Mouse (Mus musculus): ENCODE results near the gene Nectin2.

Gene Nectin2

GRCm38 (mm10) chr7:19769434-19770374 lies 19.4 kb upstream of the Nectin2 start:
- no peak for DNase-seq (ENCODE audit: low spot score in 2 of 2)

DNA sequence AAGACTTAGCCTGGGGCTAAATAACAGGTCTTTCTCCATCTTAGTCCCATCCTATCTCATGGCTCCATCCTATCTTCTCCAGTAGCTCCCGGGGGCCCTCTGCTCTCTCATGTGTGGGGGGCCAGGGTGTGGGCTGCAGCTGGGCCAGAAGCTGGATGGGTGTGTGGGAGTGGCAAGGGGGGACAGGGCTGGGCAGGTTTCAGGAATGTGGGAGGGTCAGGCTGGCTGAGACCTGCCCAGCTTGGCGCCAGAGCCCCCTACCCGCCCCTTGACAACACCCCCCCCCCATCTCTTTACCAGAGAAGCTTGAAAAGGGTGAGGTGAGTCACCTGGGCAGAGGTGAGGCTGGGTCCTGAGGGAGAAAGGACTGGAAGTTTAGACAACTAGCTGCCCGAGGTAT lies 18.7 kb upstream of the Nectin2 start:
- no peak for DNase-seq (ENCODE audit: low spot score in 2 of 2)

DNA sequence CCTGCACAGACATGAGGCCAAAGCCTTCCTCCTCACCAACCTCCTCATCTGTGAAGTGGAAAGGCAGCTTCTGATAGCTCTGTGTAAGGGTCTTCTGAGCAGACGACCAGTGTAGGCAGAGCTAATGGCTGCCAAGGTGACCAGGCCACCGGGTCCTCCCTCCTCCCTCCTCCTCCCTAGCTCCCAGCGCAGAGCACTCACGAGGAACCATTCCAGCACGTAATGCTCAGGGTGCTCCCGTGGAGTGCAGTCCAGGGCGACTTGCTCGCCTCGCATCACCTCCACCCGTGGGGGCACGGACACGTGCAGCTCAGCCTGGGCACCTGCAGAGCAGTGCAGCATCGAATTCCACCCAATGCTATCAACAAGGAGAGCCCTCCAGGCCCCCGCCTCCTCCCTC lies 18.0 kb upstream of the Nectin2 start:
- DNase-seq (ENCODE audit: low spot score in 2 of 2) = no peak

DNA sequence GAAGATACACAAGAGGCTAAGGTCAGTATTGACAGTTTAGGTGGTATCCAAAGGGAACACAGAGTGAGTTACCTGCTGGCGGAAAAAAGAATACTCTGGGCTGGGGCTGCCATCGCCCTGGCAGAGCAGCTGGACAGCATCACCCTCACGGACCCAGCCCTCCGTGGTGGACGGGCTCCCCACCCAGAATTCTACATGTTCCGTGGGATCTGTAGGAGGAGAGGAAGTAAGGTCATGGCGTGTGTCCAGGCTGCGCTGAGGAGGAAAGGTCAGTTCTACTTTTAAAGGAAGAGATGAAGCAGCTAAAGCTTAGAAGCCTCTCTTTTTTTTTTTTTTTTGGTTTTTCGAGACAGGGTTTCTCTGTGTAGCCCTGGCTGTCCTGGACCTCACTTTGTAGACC lies 14.3 kb upstream of the Nectin2 start:
- DNase-seq (ENCODE audit: low spot score in 2 of 2) = no peak

GRCm38 (mm10) chr7:19763829-19764477 lies 13.7 kb upstream of the Nectin2 start:
- DNase-seq (ENCODE audit: low spot score in 2 of 2) = no peak

- DNase-seq (ENCODE audit: low spot score in 2 of 2) = no peak
These were observed 12.0 kb upstream of the Nectin2 start for GRCm38 (mm10) chr7:19762283-19762682.

- no peak for DNase-seq (ENCODE audit: low spot score in 2 of 2)
These were observed 9.7 kb upstream of the Nectin2 start for GRCm38 (mm10) chr7:19760021-19760420.

GRCm38 (mm10) chr7:19758623-19759022 lies 8.3 kb upstream of the Nectin2 start:
- DNase-seq (ENCODE audit: low spot score in 2 of 2) = no peak

GRCm38 (mm10) chr7:19755851-19756786 lies 5.8 kb upstream of the Nectin2 start:
- DNase-seq (ENCODE audit: low spot score in 2 of 2) = no peak

DNA sequence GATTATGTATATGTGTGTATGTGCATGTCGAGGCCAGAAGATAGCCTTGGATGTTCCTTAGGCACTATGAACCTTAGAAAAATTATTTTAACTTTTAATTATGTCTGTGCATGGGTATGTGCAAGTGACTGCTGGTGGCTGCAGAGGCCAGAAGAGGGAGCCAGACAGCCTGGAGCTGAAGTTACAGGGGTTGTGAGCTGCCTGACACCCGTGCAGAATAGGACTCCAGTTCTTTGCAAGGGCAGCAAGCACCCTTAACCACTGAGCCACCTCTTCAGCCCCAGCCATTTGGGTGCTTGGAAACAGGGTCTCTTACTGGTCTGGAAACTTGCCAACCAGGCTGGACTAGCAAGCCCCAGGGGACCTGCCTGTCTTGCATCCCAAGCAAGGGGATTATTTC lies 4.7 kb upstream of the Nectin2 start:
- no peak for DNase-seq (ENCODE audit: low spot score in 2 of 2)

DNA sequence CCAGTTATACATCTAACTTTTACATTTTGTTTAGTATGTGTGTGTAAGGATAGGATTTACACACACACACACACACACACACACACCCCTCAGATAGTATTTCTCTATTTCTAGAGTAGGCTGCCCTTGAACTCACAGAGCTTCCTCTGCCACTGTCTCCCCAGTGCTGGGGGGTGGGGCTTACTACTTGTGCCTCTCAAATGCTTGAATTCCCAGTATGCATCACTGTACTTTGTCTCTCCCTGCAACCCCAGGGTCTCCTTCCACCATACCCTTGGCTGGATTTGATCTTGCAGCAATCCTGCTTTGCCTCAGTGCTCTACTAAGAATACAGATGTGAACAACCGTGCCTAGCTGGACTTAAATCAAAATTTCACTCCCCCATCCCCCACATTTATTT lies 3.8 kb upstream of the Nectin2 start:
- DNase-seq (ENCODE audit: low spot score in 2 of 2) = no peak

DNA sequence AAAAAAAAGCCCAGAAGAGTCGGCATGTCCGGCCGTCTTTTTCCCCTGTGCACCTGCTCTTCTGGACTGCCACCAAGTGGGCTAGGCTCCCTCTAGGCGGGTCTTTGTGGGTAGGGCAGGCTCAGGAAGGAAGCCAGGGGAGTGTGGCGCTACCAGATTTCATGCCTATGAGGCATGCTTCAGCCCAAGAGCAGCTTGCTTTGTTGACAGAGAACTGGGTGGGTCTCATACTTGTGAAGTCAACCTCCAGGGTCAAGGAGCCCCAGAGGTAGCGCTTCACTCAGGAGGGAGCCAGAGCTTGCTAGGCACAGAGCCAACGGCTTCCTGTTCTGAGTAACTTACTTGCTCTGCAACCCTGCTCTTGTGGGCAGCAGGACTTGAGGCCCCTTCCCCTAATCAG lies 3.3 kb upstream of the Nectin2 start:
- no peak for DNase-seq (ENCODE audit: low spot score in 2 of 2)

DNA sequence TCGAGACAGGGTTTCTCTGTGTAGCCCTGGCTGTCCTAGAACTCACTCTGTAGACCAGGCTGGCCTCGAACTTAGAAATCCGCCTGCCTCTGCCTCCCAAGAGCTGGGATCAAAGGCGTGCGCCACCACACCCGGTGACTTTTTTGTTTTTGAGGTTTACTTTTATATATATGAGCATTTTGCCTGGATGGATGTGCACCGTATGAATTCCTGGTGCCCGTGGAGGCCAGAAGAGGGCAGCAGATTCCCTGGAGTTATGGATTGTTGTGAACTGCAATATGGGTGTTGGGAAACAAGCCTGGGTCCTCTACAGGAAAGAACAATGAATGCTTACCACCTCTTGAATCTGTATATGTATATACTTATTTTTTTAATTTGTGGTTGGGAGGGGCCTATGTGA lies 2.4 kb upstream of the Nectin2 start:
- no peak for DNase-seq (ENCODE audit: low spot score in 2 of 2)

GRCm38 (mm10) chr7:19751070-19751383 lies 744 bp upstream of the Nectin2 start:
- no peak for DNase-seq (ENCODE audit: low spot score in 2 of 2)

DNA sequence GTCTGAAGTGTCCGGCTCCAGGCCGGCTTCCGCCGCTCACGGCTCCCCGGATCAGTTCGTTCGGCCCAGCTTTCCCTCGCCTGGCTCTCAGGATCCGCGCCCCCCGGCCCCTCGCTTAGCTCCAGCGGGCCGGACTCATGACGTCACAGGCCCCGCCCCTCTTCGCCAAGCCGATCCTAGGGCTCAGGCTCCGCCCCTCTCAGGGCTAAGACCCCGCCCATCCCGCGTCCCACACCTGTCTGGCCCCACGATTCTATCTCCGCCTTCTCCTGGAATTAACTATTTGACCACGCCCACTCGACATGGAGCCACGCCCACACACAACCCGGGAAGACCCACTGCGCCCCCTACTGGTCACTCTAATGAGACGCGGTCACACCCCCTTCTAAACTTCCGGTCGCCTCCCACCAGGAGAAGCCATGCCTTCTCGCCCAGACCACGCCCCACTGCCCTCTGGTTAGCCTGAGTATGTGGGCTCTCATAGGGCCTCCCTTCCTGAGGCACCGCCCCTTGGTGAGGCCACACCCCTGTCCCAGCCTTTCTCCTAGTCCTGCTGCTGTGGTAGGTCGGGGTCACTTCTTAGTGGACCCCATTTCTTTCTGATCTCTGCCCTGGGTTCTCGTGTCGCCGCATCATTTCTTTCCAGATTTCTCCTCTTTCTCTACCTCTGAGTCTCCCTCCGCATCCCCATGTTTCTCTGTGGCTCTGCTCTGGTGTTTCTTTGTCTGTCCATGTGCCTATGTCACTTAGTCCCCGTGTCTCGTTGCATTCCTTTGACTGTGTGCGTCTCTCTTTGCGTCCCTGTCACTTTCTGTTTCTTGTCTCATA lies 680 bp downstream of the Nectin2 start:
- peak; percentile 95 to 97 for DNase-seq (ENCODE audit: low spot score in 2 of 2)

DNA sequence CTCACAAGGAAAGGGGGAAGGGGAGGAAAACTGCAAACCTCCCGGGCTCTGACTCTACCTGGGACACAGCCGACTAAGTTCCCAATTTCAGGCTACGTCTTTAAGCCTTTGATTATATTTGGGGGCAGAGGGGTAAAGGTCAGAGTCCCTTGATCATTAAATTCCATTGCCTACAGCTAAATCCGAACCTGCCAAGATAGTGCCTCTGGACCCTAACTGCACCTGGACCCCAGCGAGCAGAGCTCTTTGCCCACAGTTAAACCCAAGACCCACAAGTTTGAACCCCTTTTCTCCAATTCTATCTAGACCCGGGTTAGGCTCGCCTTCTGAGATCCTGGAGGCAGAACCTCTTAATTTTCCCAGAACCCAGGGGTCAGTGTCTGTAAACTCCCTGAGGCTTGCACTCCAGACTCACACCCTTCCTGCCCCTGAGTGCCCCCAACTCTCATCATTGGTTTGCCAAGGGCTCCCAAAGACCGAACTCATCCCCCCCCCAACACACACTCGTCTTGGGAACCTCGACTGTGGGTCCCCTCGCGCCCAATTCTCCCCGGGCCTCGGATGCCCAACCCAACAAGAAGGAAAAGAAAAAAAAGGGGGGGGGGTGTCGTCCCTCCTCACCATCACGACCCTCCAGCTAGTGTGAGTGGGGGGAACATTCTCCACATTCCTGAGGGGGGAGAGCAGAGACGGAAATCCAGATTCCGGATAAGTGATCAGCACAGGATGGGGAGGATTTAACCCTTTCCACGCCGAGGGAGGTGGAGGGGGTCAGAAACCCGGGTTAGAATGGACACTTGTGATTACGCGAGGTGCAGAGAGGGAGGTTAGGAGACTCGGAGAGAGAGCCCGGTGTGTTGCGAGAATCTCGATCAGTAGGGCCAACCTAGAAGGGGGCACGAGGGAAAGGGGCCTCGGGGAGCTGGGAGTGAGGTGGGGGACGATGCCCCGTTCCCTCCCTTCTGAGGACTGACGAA lies 1.8 kb downstream of the Nectin2 start:
- DNase-seq (ENCODE audit: low spot score in 2 of 2) = no peak

DNA sequence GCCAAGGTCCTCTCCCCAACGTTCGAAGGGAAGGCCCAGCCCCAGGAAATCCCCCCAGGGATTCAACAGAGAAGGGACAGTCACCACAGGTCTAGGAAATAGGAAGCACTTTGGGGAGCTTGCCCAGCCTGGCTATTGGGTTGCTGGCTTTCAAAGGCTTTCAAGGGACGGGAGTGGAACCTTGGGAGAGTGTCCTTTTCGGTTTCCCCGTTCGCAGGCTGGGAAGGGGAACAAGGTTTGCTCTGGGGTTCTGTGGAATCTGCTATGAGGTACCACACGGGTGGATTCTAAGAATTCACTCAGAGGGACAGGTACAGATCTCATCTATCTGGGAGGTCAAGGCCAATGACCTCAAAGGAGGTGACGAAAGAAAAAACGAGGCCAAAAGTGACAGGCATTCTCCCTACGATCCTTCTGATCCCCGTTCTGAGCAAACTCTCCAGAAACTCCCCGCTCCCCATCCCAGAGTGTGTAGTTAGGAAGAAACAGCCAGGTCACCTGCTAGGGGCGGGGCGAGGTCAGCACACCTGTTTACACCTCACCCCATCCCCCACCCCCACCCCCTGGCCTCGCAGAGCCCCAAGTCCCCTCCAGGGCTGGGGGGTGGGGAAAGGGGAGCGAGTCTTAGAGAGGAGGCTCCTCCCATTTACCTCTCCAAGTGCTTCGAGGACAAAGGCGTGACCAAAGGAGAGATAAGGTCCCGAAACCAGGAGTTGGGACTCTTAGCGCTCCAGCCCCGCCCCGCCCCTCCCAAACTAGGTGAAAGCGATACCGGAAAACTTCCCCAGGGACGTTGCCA lies 2.7 kb downstream of the Nectin2 start:
- no peak for DNase-seq (ENCODE audit: low spot score in 2 of 2)

GRCm38 (mm10) chr7:19746426-19747201 lies 3.7 kb downstream of the Nectin2 start:
- no peak for DNase-seq (ENCODE audit: low spot score in 2 of 2)

DNA sequence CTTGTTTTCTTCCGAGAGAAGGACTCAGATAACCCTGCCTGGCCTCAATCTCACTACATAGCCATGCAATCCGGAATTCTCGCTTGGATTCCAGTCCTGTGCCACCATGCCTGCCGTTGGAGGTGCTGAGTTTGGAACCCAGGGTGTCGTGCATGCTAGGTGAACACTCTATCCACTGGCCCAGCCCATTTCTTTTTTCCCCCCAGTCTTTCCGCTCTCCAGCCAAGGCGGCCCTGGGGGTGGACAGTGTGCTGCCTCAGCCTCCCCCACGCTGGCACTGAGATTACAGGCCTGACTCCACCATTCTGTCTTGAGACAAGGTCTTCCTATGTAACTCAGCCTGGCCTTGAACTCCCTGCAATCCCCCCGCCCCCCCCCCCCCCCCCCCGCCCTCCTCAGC lies 4.3 kb downstream of the Nectin2 start:
- DNase-seq (ENCODE audit: low spot score in 2 of 2) = no peak

All from frontal cortex, postnatal 10 days (tissue).